Mouse (Mus musculus) embryonic fibroblast, embryonic 13.5 days (primary cell): Measurements from ENCODE around the gene Prima1.

ENCODE experiments used
- CTCF ChIP-seq: IDR thresholded peaks from 2 replicates; pipeline ENCODE4 v1.5.1; 2011; ENCODE audit warnings: mild to moderate bottlenecking, control low read depth, low read length, moderate library complexity, borderline replicate concordance; ENCODE audit not compliant: insufficient read depth
- POLR2A ChIP-seq: IDR thresholded peaks from 2 replicates; pipeline ENCODE4 v1.6.1; 2011; ENCODE audit warnings: low read depth, mild to moderate bottlenecking, control low read depth, low read length, moderate library complexity

DNA sequence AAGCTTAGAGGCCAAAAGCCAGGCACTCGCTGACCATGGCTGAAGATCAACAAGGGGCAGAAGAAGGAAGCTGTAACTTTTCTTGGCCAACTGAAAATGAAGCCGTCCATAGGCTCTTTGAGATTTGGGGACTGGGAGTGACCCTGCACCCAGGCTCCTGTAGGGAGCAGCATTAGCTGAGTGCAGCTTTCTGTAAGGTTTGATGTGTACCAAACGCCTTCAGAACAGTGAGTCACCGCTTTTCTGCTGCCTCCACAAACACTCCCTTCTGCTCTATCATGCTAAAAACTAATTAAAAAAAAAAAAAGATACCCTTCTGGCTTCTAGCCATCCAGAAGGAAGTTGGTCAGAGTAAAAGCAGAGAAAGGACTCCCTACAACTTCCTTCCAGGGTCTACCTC is 34.5 kb upstream of the Prima1 start:
- TF ChIP-seq POLR2A (no peak), CTCF (no peak)
